Mouse (Mus musculus): ENCODE measurements around the gene Snhg11.

- no peak for TF ChIP-seq CTCF (IDR thresholded peaks at IDR 0.05)
- no peak for TF ChIP-seq POLR2A (IDR thresholded peaks at IDR 0.05; ENCODE audit: insufficient read depth, low read depth, low read length)
- TF ChIP-seq EP300 (IDR thresholded peaks at IDR 0.05; ENCODE audit: insufficient read depth, low read depth, low read length): no peak
Observed at GRCm38 (mm10) chr2:158373516-158373915, 1.9 kb upstream of the Snhg11 start.
